ENCODE assay signal across 9 mouse cellular contexts in the genomic region with DNA sequence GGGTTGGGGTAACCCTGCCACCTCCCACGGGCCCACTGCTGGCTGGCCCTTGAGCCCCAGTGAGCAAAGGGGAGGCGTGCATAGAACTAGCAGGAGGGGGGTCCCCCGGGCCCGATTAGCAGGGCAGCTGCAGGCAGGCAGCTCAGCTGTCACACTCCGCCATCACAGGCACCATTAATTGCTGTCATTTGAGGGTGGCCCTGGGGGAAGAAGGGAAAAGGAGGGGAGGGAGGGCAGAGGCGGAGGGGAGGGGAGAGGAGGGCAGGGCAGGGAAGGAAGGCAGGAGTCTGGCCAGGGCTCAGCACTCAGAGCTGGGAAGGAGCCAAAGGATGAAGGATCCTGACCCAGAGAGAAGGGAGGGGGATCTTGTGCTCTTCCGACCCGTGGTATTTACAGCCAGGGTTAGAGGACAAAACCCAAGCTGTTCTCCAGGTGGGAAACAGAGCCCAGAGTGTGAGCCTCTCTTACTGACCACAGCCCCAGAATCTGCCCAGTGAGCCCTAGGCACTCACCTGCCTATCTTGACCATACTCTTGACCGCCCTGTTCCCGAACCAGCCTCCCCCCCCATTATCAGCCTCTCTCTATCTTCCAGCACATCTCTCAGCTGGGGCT. TPM values are rescaled to one million over a fixed set of nuclear protein-coding genes. Genes with fewer than 3 reads are reported as not detected.
DNase-seq lines count a peak whose midpoint lies in the region; ATAC-seq and TF ChIP-seq lines count a peak whose summit lies in the region.
"Had no signal": no experiment of that assay in that cellular context is flagged by ENCODE, and none has a peak within 500 bp of the region (broad histone marks: within the 10 kb centered on the region; RNA-seq: fewer than 3 reads in every experiment).

No protein-coding gene starts in this region.

- H3K9me3 ChIP-seq in forebrain, embryonic 12.5 days = no peaks in the 10 kb centered on the region
- H3K9me3 ChIP-seq in kidney, postnatal 0 days (replicated peaks; ENCODE audit: low read length) = no peaks in the 10 kb centered on the region

- WGBS in forebrain, embryonic 12.5 days = 16% methylated on average over 10 of the region's 10 CpGs
- 17% methylated on average over 10 of the region's 10 CpGs for WGBS in kidney, postnatal 0 days

- 0 out of 2 replicates have a peak, but pooled peaks cover 3% of the 10 kb centered on the region for H3K36me3 ChIP-seq in forebrain, embryonic 12.5 days (replicated peaks)
- H3K36me3 ChIP-seq in kidney, postnatal 0 days (ENCODE audit: insufficient read depth, low read length) = no peaks in the 10 kb centered on the region

- no peak overlapping the region for H3K4me3 ChIP-seq in layer of hippocampus, adult 2 months
- H3K4me3 ChIP-seq in forebrain, embryonic 12.5 days (replicated peaks) = no peak overlapping the region
- H3K4me3 ChIP-seq in kidney, postnatal 0 days (replicated peaks; ENCODE audit: low read depth, low read length) = no peak overlapping the region

- no peaks in the 10 kb centered on the region for H3K27me3 ChIP-seq in forebrain, embryonic 12.5 days
- H3K27me3 ChIP-seq in kidney, postnatal 0 days (ENCODE audit: insufficient read depth, low read length) = no peaks in the 10 kb centered on the region
- H3K27me3 ChIP-seq: Patski had no signal

- peak overlapping the region; percentile 43 for H3K4me2 ChIP-seq in forebrain, embryonic 12.5 days
- H3K4me2 ChIP-seq in kidney, postnatal 0 days (ENCODE audit: low read length) = no peak overlapping the region

- DNase-seq in layer of hippocampus, adult 2 months (ENCODE audit: low spot score in 2 of 2) = no peak
- DNase-seq in layer of hippocampus, postnatal 14 days (ENCODE audit: low spot score in 2 of 2) = no peak
- peak; percentile 81 for DNase-seq in kidney, postnatal 0 days (ENCODE audit: low spot score)
- DNase-seq in neural tube, embryonic 10.5 days (ENCODE audit: extremely low spot score, low spot score) = peak; percentile 71
- DNase-seq in right cerebral cortex, adult 2 months (ENCODE audit: low spot score in 2 of 2) = no peak
- no peak for DNase-seq in layer of hippocampus, adult 9-11 months
- no peak for DNase-seq in spleen, adult 12 weeks (ENCODE audit: low spot score)

- peak; percentile 79 for ATAC-seq in forebrain, embryonic 12.5 days (ENCODE audit: low FRiP score)
- ATAC-seq in kidney, postnatal 0 days (replicated peaks; ENCODE audit: low FRiP score, low read depth) = peak; percentile 45

- H3K4me1 ChIP-seq in forebrain, embryonic 12.5 days = peaks cover 94% of the 10 kb centered on the region
- H3K4me1 ChIP-seq in kidney, postnatal 0 days (replicated peaks; ENCODE audit: insufficient read depth, low read length) = peaks cover 53% of the 10 kb centered on the region

- no peak for TF ChIP-seq CTCF in layer of hippocampus, adult 2 months (conservative IDR thresholded peaks at IDR 0.05)
- TF ChIP-seq CTCF in kidney, postnatal 0 days (IDR thresholded peaks at IDR 0.05; ENCODE audit: low read depth) = no peak

- H3K9ac ChIP-seq in forebrain, embryonic 12.5 days = peak overlapping the region; percentile 56
- no peak overlapping the region for H3K9ac ChIP-seq in kidney, postnatal 0 days (ENCODE audit: low read depth, low read length)

- H3K27ac ChIP-seq in layer of hippocampus, adult 2 months = peak overlapping the region; percentile 19; the same call in 1 of the 2 replicates
- H3K27ac ChIP-seq in forebrain, embryonic 12.5 days = peak overlapping the region; percentile 97
- peak overlapping the region; percentile 47; the same call in 1 of the 2 replicates for H3K27ac ChIP-seq in kidney, postnatal 0 days

RNA-seq across cellular contexts. Expression of gene Ncor2, which starts 28.0 kb away (rescaled TPM):
- 100 to 1,000 TPM; 285 to 307 TPM for total RNA-seq in layer of hippocampus, adult 2 months (2021)
- 100 to 1,000 TPM; 238 to 254 TPM for total RNA-seq in layer of hippocampus, postnatal 14 days (2021)
- polyA plus RNA-seq in forebrain, embryonic 12.5 days (2016; fragmentation: Nextera tagmentation; extraction: Ambion mirVana) = 26.0 and 27.0 TPM in 2 replicates
- 14.6 and 15.5 TPM in 2 replicates for polyA plus RNA-seq in kidney, postnatal 0 days (2015; fragmentation: Nextera tagmentation; extraction: Ambion mirVana)

Comparison
In these comparisons a context has a peak if more than half of its experiments do, and no peak if none do; other contexts are left out.
1. DNase-seq: peak in kidney, postnatal 0 days (single experiment) and neural tube, embryonic 10.5 days (single experiment); none in layer of hippocampus, adult 2 months (0 of 2), layer of hippocampus, postnatal 14 days (0 of 2), right cerebral cortex, adult 2 months (0 of 2), layer of hippocampus, adult 9-11 months (single experiment) and spleen, adult 12 weeks (single experiment).
2. H3K27ac ChIP-seq: peak in every context shown above with its lines; median percentile 97 in forebrain, embryonic 12.5 days; 47 in kidney, postnatal 0 days; 19 in layer of hippocampus, adult 2 months.